Comparison of ENCODE assay signal across 23 mouse cellular contexts in the genomic region with DNA sequence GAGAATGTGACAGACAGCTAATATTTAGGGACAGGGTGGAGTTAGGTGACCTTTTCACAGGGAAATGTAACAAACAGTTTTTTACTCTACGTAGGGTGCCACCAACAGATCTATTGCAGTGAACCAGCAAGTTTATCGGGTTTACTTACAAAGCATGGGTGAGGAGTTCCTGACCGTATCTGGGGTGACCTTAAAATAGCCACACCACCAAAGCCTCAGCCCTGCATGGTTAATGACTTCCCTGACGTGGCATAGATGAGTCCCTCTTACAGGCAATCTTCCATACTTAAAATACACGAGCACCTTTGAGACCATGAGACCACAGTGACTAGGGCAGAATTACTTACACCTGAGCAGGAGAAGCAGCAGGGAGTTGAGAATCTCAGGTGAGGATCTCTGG. TPM values are rescaled to one million over a fixed set of nuclear protein-coding genes. Genes with fewer than 3 reads are reported as not detected.
A peak's percentile ranks its signal among the peaks of the same experiment; 100 is the strongest.
DNase-seq lines count a peak whose midpoint lies in the region; ATAC-seq lines count a peak whose summit lies in the region.
"Had no signal": no experiment of that assay in that cellular context is flagged by ENCODE, and none has a peak within 500 bp of the region (broad histone marks: within the 10 kb centered on the region; RNA-seq: fewer than 3 reads in every experiment).

No protein-coding gene starts in this region.

- H3K4me1 ChIP-seq in embryonic facial prominence, embryonic 15.5 days: 0 out of 2 replicates have a peak, but pooled peaks cover 4% of the 10 kb centered on the region
- peaks cover 9% of the 10 kb centered on the region; the same call in 1 of the 2 replicates for H3K4me1 ChIP-seq in embryonic facial prominence, embryonic 10.5 days
- H3K4me1 ChIP-seq in heart, embryonic 14.5 days (ENCODE audit: control insufficient read depth in 2 of 2, insufficient read depth in 2 of 2, low read length in 2 of 2): peaks cover 18 to 44% of the 10 kb centered on the region in 2 experiments
- H3K4me1 ChIP-seq in stomach, embryonic 16.5 days (ENCODE audit: control insufficient read depth, insufficient read depth, low read length): 0 out of 2 replicates have a peak, but pooled peaks cover 8% of the 10 kb centered on the region
- H3K4me1 ChIP-seq: neural tube, embryonic 15.5 days had no signal

- no peak for ATAC-seq in embryonic facial prominence, embryonic 15.5 days (ENCODE audit: insufficient number of reproducible peaks, low FRiP score, low TSS enrichment, low read depth)
- ATAC-seq in heart, embryonic 14.5 days (ENCODE audit: insufficient number of reproducible peaks, insufficient read depth, low FRiP score, low read depth): peak; percentile 61; the same call in 1 of the 2 replicates
- peak; percentile 58; the same call in 1 of the 2 replicates for ATAC-seq in stomach, embryonic 16.5 days (ENCODE audit: insufficient read depth, low FRiP score)
- ATAC-seq: intestine, postnatal 0 days had no signal

- H3K36me3 ChIP-seq in embryonic facial prominence, embryonic 15.5 days: no peaks in the 10 kb centered on the region
- H3K36me3 ChIP-seq in embryonic facial prominence, embryonic 10.5 days (replicated peaks): no peaks in the 10 kb centered on the region
- no peaks in the 10 kb centered on the region for H3K36me3 ChIP-seq in heart, embryonic 14.5 days (ENCODE audit: control insufficient read depth, insufficient read depth, low read length)
- no peaks in the 10 kb centered on the region for H3K36me3 ChIP-seq in macrophage (ENCODE audit: inconsistent target)
- no peaks in the 10 kb centered on the region for H3K36me3 ChIP-seq in stomach, embryonic 16.5 days (ENCODE audit: control insufficient read depth, insufficient read depth, low read length)
- H3K36me3 ChIP-seq: liver, embryonic 13.5 days; midbrain, embryonic 10.5 days; neural tube, embryonic 15.5 days had no signal

- H3K4me2 ChIP-seq in embryonic facial prominence, embryonic 15.5 days (replicated peaks): no peak overlapping the region
- peak overlapping the region; percentile 41 for H3K4me2 ChIP-seq in heart, embryonic 14.5 days (ENCODE audit: low read length)
- H3K4me2 ChIP-seq in stomach, embryonic 16.5 days (ENCODE audit: low read depth, low read length): no peak overlapping the region; the same call in 1 of the 2 replicates
- H3K4me2 ChIP-seq: hindbrain, embryonic 14.5 days; liver, embryonic 13.5 days; neural tube, embryonic 15.5 days had no signal

- DNase-seq in embryonic facial prominence, embryonic 10.5 days (ENCODE audit: low spot score): no peak
- DNase-seq in heart, postnatal 14 days: no peak
- DNase-seq in left cerebral cortex, adult 8-10 months (ENCODE audit: low spot score in 2 of 2): no peak
- no peak for DNase-seq in left cerebral cortex, adult 18-20 months (ENCODE audit: low spot score in 2 of 2)
- DNase-seq: adrenal gland, postnatal 14 days; cerebellum, adult 9-10 months; gastrocnemius, postnatal 36 days; liver, embryonic 13.5 days; right cerebral cortex, postnatal 4 days; thymus, adult 18-20 months had no signal

- H3K9me3 ChIP-seq in embryonic facial prominence, embryonic 15.5 days (replicated peaks): no peaks in the 10 kb centered on the region
- no peaks in the 10 kb centered on the region for H3K9me3 ChIP-seq in embryonic facial prominence, embryonic 10.5 days
- no peaks in the 10 kb centered on the region for H3K9me3 ChIP-seq in heart, embryonic 14.5 days (ENCODE audit: control insufficient read depth, low read length)
- H3K9me3 ChIP-seq in stomach, embryonic 16.5 days (replicated peaks; ENCODE audit: control insufficient read depth, low read length): no peaks in the 10 kb centered on the region
- H3K9me3 ChIP-seq: liver, embryonic 13.5 days; midbrain, embryonic 10.5 days; neural tube, embryonic 15.5 days had no signal

- H3K27ac ChIP-seq in embryonic facial prominence, embryonic 15.5 days (replicated peaks): 0 out of 2 replicates have a peak overlapping the region, but pooled peaks have one; percentile 5
- H3K27ac ChIP-seq in embryonic facial prominence, embryonic 10.5 days (replicated peaks): no peak overlapping the region
- H3K27ac ChIP-seq in heart, embryonic 14.5 days (replicated peaks in 1 of 2; ENCODE audit: control insufficient read depth in 1 of 2, insufficient read depth in 1 of 2, low read depth in 2 of 2, low read length in 2 of 2): peak overlapping the region; percentile 56 to 62
- peak overlapping the region; percentile 55 for H3K27ac ChIP-seq in macrophage
- peak overlapping the region; percentile 2 for H3K27ac ChIP-seq in stomach, embryonic 16.5 days (ENCODE audit: low read length)
- H3K27ac ChIP-seq: hindbrain, embryonic 14.5 days; layer of hippocampus, adult 2 months; left cerebral cortex, adult 2 months; liver, embryonic 13.5 days; midbrain, embryonic 10.5 days; neural tube, embryonic 15.5 days had no signal

- intact Hi-C loops in heart, postnatal 14 days (cut with DNase I): no loop called here

- no peak overlapping the region for H3K4me3 ChIP-seq in embryonic facial prominence, embryonic 15.5 days (replicated peaks)
- no peak overlapping the region for H3K4me3 ChIP-seq in embryonic facial prominence, embryonic 10.5 days
- H3K4me3 ChIP-seq in heart, embryonic 14.5 days (ENCODE audit: control insufficient read depth in 1 of 2, insufficient read depth in 1 of 2, low read depth in 1 of 2, low read length in 2 of 2): no peak overlapping the region
- no peak overlapping the region for H3K4me3 ChIP-seq in macrophage (ENCODE audit: inconsistent target)
- H3K4me3 ChIP-seq in stomach, embryonic 16.5 days (replicated peaks; ENCODE audit: low read length): no peak overlapping the region
- H3K4me3 ChIP-seq: layer of hippocampus, adult 2 months; left cerebral cortex, adult 2 months; liver, embryonic 13.5 days; midbrain, embryonic 10.5 days; neural tube, embryonic 15.5 days had no signal

- no peaks in the 10 kb centered on the region for H3K27me3 ChIP-seq in embryonic facial prominence, embryonic 15.5 days
- H3K27me3 ChIP-seq in embryonic facial prominence, embryonic 10.5 days (replicated peaks; ENCODE audit: low read depth, poor library complexity, severe bottlenecking): no peaks in the 10 kb centered on the region
- no peaks in the 10 kb centered on the region for H3K27me3 ChIP-seq in heart, embryonic 14.5 days (ENCODE audit: control insufficient read depth, insufficient read depth, low read length)
- H3K27me3 ChIP-seq in stomach, embryonic 16.5 days (ENCODE audit: control insufficient read depth, insufficient read depth, low read length): no peaks in the 10 kb centered on the region
- H3K27me3 ChIP-seq: neural tube, embryonic 15.5 days had no signal

- no peak overlapping the region for H3K9ac ChIP-seq in embryonic facial prominence, embryonic 15.5 days
- H3K9ac ChIP-seq in heart, embryonic 14.5 days (ENCODE audit: low read length): 0 out of 2 replicates have a peak overlapping the region, but pooled peaks have one; percentile 5
- H3K9ac ChIP-seq in stomach, embryonic 16.5 days (ENCODE audit: low read length): no peak overlapping the region
- H3K9ac ChIP-seq: hindbrain, embryonic 14.5 days; liver, embryonic 13.5 days; neural tube, embryonic 15.5 days had no signal

- WGBS in embryonic facial prominence, embryonic 15.5 days: 68% methylated on average over 5 of the region's 5 CpGs
- WGBS in embryonic facial prominence, embryonic 10.5 days: 76% methylated on average over 5 of the region's 5 CpGs
- 32% methylated on average over 5 of the region's 5 CpGs for WGBS in heart, embryonic 14.5 days
- WGBS in macrophage (ENCODE audit: missing documents): 16% methylated on average over 5 of the region's 5 CpGs
- WGBS in stomach, embryonic 16.5 days: 46% methylated on average over 5 of the region's 5 CpGs

- H3K79me2 ChIP-seq in macrophage (ENCODE audit: inconsistent target): no peaks in the 10 kb centered on the region

RNA-seq across cellular contexts. Expression of a gene that starts 12.0 kb away (rescaled TPM):
- 10.8 and 11.5 TPM in 2 replicates for polyA plus RNA-seq in embryonic facial prominence, embryonic 15.5 days (2015; fragmentation: Nextera tagmentation; extraction: Ambion mirVana)
- polyA plus RNA-seq in embryonic facial prominence, embryonic 10.5 days (2016; fragmentation: Nextera tagmentation; extraction: Ambion mirVana): 7.9 and 8.5 TPM in 2 replicates
- 23.4 and 24.1 TPM in 2 replicates for polyA plus RNA-seq in heart, embryonic 14.5 days (2014; fragmentation: Nextera tagmentation; extraction: Ambion mirVana)
- 10 to 100 TPM; 51.4 to 58.7 TPM for total RNA-seq in heart, postnatal 14 days (2021)
- total RNA-seq in macrophage (2018; cell fraction: chromatin; rRNA removed): 100 to 1,000 TPM in 10 of 26 experiments, 10 to 100 TPM in 16; 18.4 to 422 (median 76.5) TPM
- total RNA-seq in macrophage (2018; cell fraction: cytosol; rRNA removed): 100 to 1,000 TPM in 10 of 26 experiments, 10 to 100 TPM in 16; 44.0 to 154 (median 77.5) TPM
- total RNA-seq in macrophage (2018; cell fraction: nucleus; rRNA removed): 100 to 1,000 TPM in 19 of 26 experiments, 10 to 100 TPM in 7; 55.8 to 453 (median 182) TPM
- 25.6 to 94.3 TPM (median 28.7 TPM) in 3 replicates for polyA plus RNA-seq in macrophage (2018)
- polyA plus RNA-seq in stomach, embryonic 16.5 days (2015; fragmentation: Nextera tagmentation; extraction: Ambion mirVana): 10.2 and 10.5 TPM in 2 replicates
- 10 to 100 TPM; 53.6 to 58.6 (median 54.1) TPM for total RNA-seq in left cerebral cortex, adult 8-10 months (2022)
- 10 to 100 TPM; 51.7 to 54.2 TPM for total RNA-seq in left cerebral cortex, adult 18-20 months (2021)

RNA-seq across cellular contexts. Expression of a gene that starts 43.2 kb away (rescaled TPM):
- polyA plus RNA-seq in embryonic facial prominence, embryonic 15.5 days (2015; fragmentation: Nextera tagmentation; extraction: Ambion mirVana): 1.5 and 1.8 TPM in 2 replicates
- not detected in 2 replicates for polyA plus RNA-seq in embryonic facial prominence, embryonic 10.5 days (2016; fragmentation: Nextera tagmentation; extraction: Ambion mirVana)
- polyA plus RNA-seq in heart, embryonic 14.5 days (2014; fragmentation: Nextera tagmentation; extraction: Ambion mirVana): 0.39 TPM in 1 of 2 replicates, not detected in the other
- under 1 TPM; 0.80 to 0.84 TPM for total RNA-seq in heart, postnatal 14 days (2021)
- not detected for total RNA-seq in macrophage (2018; cell fraction: chromatin; rRNA removed)
- total RNA-seq in macrophage (2018; cell fraction: cytosol; rRNA removed): under 1 TPM in 2 of 26 experiments, not detected in 24; 0.11 to 0.15 TPM
- total RNA-seq in macrophage (2018; cell fraction: nucleus; rRNA removed): under 1 TPM in 2 of 26 experiments, not detected in 24; 0.36 to 0.58 TPM
- not detected in 3 replicates for polyA plus RNA-seq in macrophage (2018)
- 0.36 and 0.37 TPM in 2 replicates for polyA plus RNA-seq in stomach, embryonic 16.5 days (2015; fragmentation: Nextera tagmentation; extraction: Ambion mirVana)
- not detected for total RNA-seq in left cerebral cortex, adult 8-10 months (2022)
- total RNA-seq in left cerebral cortex, adult 18-20 months (2021): not detected
- total RNA-seq: layer of hippocampus, adult 2 months; left cerebral cortex, adult 2 months had no signal
- polyA plus RNA-seq: forebrain, embryonic 11.5 days; frontal cortex, adult 2 months; hindbrain, embryonic 14.5 days; limb, embryonic 11.5 days; liver, embryonic 13.5 days; neural tube, embryonic 15.5 days had no signal
